Mouse (Mus musculus) testis, adult 2 months (tissue): ENCODE measurements around the gene Fam57a.

Source experiments
- CTCF ChIP-seq: fragments of 200-500 bp; IDR thresholded peaks from 2 replicates; pipeline ENCODE4 v1.5.1; 2012; ENCODE audit warnings: low read depth, mild to moderate bottlenecking, inconsistent platforms, low read length, moderate library complexity; ENCODE audit not compliant: control insufficient read depth, insufficient read depth, insufficient replicate concordance
- POLR2A ChIP-seq: fragments of 200-500 bp; IDR thresholded peaks from 2 replicates; pipeline ENCODE4 v1.6.1; 2012; ENCODE audit warnings: low read depth, mild to moderate bottlenecking, inconsistent platforms, low read length, moderate library complexity; ENCODE audit not compliant: control insufficient read depth

GRCm38 (mm10) chr11:76253918-76254264, 74.4 kb downstream of the Fam57a start:
- TF ChIP-seq CTCF (no peak), POLR2A (no peak)
